Mouse (Mus musculus): ENCODE measurements at regions not wholly inside any gene's neighbourhood (a gene's known extent, or its start where the extent isn't known, plus 50 kb on each side); places are given as distances from the start of the nearest gene placed in this dataset.

DNA sequence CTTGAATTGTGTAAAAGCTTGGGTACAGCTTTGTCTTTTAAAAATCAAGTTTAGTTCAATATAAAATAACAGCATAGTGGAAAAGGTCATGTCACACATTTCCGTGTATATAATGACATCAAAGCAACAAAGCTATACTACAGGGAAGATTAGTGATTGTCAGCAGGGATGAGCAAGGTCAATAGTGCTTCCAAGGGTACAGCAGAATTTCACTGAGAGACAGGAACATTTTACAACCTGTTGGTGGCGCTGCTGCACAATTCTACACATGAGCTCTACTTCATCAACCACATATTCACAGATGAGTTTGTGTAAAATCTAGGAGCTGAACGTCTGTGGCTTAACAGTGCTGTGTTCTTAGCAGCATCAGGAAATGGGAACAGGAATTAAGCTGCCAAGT, 74.3 kb upstream of the A2m start:
- ATAC-seq (replicated peaks; ENCODE audit: insufficient number of reproducible peaks, low FRiP score, low TSS enrichment, poor library complexity, severe bottlenecking), result no peak

DNA sequence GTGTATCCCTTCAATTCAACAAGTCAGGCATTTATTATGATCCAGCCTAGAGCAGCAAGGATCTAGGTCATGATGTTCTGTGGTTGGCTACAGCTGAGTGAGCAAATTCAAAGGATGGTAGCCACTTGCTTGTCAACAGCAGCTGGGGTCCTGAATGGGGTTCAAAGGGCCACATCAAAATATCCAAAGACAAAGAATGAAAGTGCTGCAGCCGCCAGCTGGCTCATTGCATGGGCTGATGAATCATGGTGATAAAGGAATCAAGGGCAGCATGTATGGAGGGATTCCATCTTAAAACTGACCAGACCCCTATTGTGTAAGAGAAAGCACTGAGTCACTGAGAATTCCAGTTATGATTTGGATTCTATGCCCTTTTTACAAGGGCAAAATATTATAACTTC, 74.8 kb upstream of the A2m start:
- ATAC-seq (replicated peaks; ENCODE audit: insufficient number of reproducible peaks, low FRiP score, low TSS enrichment, poor library complexity, severe bottlenecking), result no peak

DNA sequence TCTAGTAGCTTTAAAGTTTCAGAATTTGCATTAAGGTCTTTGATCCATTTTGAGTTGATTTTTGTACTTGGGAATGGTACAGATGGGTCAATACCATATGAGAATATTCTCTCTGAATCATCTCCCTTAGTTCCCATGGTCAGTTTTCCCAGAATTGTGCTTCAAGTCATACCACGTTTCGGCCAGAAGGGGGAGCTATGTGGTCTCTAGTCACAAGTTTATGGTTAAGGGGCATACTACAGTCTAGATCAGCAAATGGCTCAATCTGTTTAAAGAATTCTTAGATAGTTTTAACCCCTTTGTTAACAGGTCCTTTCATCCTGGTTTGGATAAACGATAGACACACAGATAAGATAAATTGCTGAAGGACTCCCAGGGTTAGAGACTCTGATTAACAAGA, 78.7 kb upstream of the A2m start:
- no peak for ATAC-seq (replicated peaks; ENCODE audit: insufficient number of reproducible peaks, low FRiP score, low TSS enrichment, poor library complexity, severe bottlenecking)

DNA sequence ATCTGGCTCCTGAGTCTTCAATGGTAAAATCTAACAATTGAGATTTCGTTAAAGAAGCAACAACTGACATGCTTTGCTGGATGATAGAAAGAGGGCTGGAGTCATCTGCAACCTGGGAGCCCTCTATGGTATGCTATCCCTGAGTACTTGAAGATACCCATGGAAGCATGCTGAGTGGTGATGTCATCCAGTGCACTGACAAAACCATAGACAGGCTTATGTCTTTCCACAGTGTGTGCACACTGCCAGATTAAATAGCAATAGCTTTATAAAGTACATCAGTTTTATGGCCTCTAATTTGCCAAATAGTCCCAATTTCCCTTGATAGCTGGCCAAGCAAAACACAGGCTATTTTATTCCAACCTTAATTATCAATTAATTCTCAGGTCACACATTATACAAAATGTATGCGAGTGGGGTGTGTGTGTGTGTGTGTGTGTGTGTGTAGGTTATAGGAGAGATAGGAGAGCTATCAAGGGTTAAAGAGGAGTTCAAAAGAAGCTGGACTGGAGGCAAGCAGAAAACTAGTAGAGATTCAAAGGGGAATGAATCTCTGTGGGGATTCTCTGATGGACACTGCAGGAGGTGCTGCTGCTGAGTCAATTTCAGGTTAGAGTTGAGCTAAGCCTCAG, 80.1 kb upstream of the Iqsec3 start:
- ATAC-seq (replicated peaks; ENCODE audit: insufficient number of reproducible peaks, low FRiP score, low TSS enrichment, poor library complexity, severe bottlenecking), result no peak

DNA sequence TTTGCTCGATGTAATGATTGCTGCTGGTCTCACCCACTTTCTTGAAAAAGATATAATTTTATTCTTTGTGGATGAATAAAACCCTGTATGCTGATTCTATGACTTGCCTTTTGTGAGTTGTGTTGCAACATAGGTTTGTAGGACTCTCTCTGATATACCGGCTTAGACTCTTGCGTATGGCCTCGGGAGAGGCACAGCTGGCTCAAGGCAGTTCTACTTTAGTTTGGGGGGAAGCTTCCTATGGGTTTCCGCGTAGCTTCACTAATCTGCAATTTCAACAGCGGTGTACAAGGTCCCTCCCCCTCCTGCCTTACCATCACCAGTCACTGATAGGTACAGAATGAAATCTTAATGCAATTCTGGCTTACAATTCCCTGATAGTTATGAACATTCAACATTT, 60.0 kb upstream of the Iqsec3 start:
- no peak for ATAC-seq (replicated peaks; ENCODE audit: insufficient number of reproducible peaks, low FRiP score, low TSS enrichment, poor library complexity, severe bottlenecking)

DNA sequence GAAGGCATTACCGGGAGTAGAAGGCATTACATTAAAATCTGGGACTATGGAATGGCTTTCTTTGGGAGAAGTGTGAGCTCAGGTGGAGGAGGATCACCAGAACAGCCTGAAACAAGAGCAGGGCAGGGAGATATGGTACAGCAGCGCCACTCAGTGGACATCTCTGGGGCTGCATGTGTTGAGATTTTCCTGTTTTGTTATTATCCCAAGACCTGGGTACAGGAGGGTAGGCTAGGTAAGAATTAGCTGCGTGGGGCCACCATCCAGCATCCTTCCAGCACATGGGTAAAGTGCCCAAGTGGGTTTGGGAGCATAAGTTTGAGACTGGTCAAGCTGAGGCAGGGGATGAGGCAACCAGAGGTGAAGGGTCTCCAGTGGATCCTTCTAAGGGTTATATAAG, 59.4 kb upstream of the Iqsec3 start:
- ATAC-seq (replicated peaks; ENCODE audit: insufficient number of reproducible peaks, low FRiP score, low TSS enrichment, poor library complexity, severe bottlenecking), result 0 out of 2 replicates have a peak, but pooled peaks have one; percentile 40

DNA sequence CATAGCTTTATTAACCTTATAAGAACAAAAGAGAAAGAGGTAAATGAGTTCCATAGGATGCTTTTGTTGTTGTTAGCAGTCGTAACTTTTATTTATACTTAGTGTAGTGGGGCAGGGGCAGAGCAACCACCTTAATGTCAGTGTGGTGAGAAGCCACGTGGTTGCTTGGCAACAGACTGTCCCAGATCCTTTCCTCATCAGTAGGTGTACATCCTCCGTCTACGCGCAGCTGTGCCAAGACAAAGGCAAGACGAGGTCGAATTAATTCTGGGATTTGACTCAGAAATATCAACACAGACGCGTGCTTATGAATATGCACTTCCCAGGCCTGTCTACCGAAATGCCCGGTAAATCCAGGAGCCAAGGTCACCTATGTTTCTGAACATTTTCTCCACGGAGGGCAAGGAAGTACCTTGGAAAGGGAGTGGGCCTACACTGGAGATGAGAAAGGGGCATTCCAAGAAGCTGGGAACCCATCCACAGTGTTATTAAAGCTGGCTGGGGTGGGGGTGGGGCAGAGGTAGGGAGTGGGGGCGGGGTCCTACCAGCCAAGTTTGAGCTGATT, 58.4 kb upstream of the Iqsec3 start:
- ATAC-seq (replicated peaks; ENCODE audit: insufficient number of reproducible peaks, low FRiP score, low TSS enrichment, poor library complexity, severe bottlenecking), result no peak

DNA sequence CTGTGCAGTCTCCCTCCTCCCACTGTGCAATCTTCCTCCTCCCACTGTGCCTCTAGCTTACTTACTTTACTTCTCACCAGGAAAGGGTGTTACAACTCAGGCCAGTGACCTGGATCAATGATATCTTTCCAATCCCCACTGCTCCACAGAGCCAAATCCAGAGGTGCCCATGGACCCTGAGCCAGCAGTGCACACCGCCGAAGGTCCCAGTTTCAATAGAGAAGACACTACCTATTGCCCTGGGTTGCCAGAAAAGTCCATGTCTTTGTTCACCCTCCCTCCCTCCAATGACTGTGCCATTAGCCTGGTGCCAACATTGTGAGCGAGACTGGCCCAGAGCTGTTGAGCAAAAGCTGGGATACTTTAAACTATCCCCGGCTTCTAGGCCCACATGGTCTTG, 53.8 kb upstream of the Iqsec3 start:
- ATAC-seq (replicated peaks; ENCODE audit: insufficient number of reproducible peaks, low FRiP score, low TSS enrichment, poor library complexity, severe bottlenecking), result no peak

DNA sequence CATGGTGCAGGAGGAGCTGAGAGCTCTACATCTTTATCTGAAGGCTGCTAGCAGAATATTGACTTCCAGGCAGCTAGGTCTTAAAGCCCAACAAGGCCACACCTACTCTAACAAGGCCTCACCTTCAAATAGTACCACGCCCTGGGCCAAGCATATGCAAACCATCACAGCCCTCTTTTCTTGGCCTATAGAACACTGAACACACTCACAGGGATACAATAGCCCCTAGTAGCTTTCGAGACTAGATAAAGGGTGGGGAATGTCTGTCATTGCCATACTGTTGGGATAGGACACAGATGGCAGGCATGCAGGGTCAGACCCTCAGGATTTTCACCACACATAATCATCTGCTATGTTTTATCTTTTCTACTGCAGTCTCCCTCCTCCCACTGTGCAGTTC, 52.6 kb upstream of the Iqsec3 start:
- ATAC-seq (replicated peaks; ENCODE audit: insufficient number of reproducible peaks, low FRiP score, low TSS enrichment, poor library complexity, severe bottlenecking), result no peak

DNA sequence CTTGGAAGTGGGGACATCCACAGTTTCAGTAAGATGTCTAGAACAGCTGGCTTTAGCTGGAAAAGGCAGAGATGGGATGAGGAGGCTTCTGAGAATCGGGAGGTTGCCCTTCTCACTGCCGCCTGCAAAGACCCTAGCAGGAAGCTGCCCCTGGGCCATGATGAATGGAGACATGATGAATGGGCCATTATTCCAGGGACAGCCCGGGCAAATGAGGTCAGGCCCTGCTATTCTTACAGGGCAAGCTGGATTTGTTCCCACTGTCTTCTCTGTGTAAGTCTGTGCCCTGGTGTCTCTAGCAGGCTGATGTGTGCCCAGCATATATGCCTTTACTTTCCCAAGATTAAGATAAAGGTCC, 51.1 kb upstream of the Iqsec3 start:
- ATAC-seq (replicated peaks; ENCODE audit: insufficient number of reproducible peaks, low FRiP score, low TSS enrichment, poor library complexity, severe bottlenecking), result no peak

DNA sequence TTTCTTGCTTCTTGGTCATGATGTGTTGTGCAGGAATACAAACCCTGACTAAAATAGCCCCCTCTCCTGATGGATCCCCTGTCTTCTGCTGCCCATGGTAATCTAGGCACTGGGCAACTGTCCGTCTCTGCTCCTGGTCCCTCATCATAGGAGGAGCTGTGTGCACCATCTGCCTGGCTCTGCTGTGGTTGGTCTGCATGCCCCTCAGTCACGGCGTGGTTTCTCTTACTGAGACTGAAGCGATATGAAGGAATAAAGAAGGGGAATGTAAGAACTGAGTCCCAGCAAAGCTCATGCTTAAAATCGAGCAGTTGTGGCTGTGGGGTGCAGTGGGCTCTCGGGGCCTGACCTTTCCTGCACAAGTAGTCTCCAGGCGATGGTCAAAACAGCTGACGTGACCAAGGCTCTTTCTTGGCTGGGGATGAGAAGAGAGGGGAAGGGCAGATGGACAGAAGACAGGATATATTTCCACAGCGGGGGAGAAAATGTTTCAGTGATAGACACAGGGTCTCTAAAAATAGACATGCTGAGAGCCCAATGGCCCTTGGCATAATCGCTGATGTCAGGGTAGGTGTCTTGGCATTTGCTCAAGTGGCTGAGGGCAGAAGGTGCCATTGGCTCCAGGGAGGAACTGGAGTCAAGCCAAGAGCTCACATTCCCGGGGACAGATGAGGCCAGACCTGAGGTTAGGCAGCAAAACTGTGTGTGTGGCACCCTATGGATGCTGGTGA, 50.6 kb upstream of the Iqsec3 start:
- no peak for ATAC-seq (replicated peaks; ENCODE audit: insufficient number of reproducible peaks, low FRiP score, low TSS enrichment, poor library complexity, severe bottlenecking)
